In genomic region chr3:51481059-51481458, GRCm38 (mm10) we compare ENCODE assay signal across 8 mouse cellular contexts. TPM values are rescaled to one million over a fixed set of nuclear protein-coding genes. Genes with fewer than 3 reads are reported as not detected.
DNase-seq lines count a peak whose midpoint lies in the region; ATAC-seq and TF ChIP-seq lines count a peak whose summit lies in the region.
"Had no signal": no experiment of that assay in that cellular context is flagged by ENCODE, and none has a peak within 500 bp of the region (broad histone marks: within the 10 kb centered on the region; RNA-seq: fewer than 3 reads in every experiment).

No protein-coding gene starts in this region.

- H3K9me3 ChIP-seq in intestine, postnatal 0 days (ENCODE audit: control insufficient read depth): no peaks in the 10 kb centered on the region
- H3K9me3 ChIP-seq in intestine, embryonic 16.5 days (ENCODE audit: control insufficient read depth, low read length): no peaks in the 10 kb centered on the region
- H3K9me3 ChIP-seq in E14TG2a.4 (ENCODE audit: low read length): no peaks in the 10 kb centered on the region
- H3K9me3 ChIP-seq in limb, embryonic 11.5 days (ENCODE audit: control insufficient read depth, low read length): no peaks in the 10 kb centered on the region
- H3K9me3 ChIP-seq: lung, embryonic 15.5 days had no signal

- H3K4me2 ChIP-seq in intestine, postnatal 0 days (replicated peaks; ENCODE audit: low read depth): no peak overlapping the region
- no peak overlapping the region for H3K4me2 ChIP-seq in intestine, embryonic 16.5 days (ENCODE audit: low read depth, low read length)
- H3K4me2 ChIP-seq in limb, embryonic 11.5 days (ENCODE audit: low read depth, severe bottlenecking): no peak overlapping the region
- H3K4me2 ChIP-seq: lung, embryonic 15.5 days had no signal

- no peak overlapping the region for H3K9ac ChIP-seq in intestine, postnatal 0 days (ENCODE audit: low read depth, low read length)
- H3K9ac ChIP-seq in intestine, embryonic 16.5 days (ENCODE audit: low read depth, low read length): no peak overlapping the region
- H3K9ac ChIP-seq in limb, embryonic 11.5 days (ENCODE audit: low read length): no peak overlapping the region
- H3K9ac ChIP-seq: lung, embryonic 15.5 days had no signal

- no peak overlapping the region for H3K4me3 ChIP-seq in intestine, postnatal 0 days (ENCODE audit: low read depth, low read length)
- H3K4me3 ChIP-seq in intestine, embryonic 16.5 days (ENCODE audit: low read length): no peak overlapping the region
- no peak overlapping the region for H3K4me3 ChIP-seq in E14TG2a.4 (replicated peaks; ENCODE audit: low read length)
- no peak overlapping the region for H3K4me3 ChIP-seq in limb, embryonic 11.5 days (ENCODE audit: low read depth, low read length)
- H3K4me3 ChIP-seq: lung, embryonic 15.5 days had no signal

- peak; percentile 83 for TF ChIP-seq CTCF in intestine, postnatal 0 days (IDR thresholded peaks at IDR 0.05; ENCODE audit: low read depth)
- TF ChIP-seq CTCF in E14TG2a.4 (conservative IDR thresholded peaks at IDR 0.05; ENCODE audit: low read length): peak; percentile 76

- H3K27me3 ChIP-seq in intestine, postnatal 0 days (replicated peaks; ENCODE audit: control insufficient read depth, insufficient read depth, low read length): no peaks in the 10 kb centered on the region
- no peaks in the 10 kb centered on the region for H3K27me3 ChIP-seq in intestine, embryonic 16.5 days (replicated peaks; ENCODE audit: control insufficient read depth, insufficient read depth, low read length)
- peaks cover 6% of the 10 kb centered on the region; the same call in 1 of the 2 replicates for H3K27me3 ChIP-seq in E14TG2a.4 (ENCODE audit: insufficient read depth, low read length)
- H3K27me3 ChIP-seq in limb, embryonic 11.5 days (ENCODE audit: control insufficient read depth, insufficient read depth, low read length): no peaks in the 10 kb centered on the region
- H3K27me3 ChIP-seq: lung, embryonic 15.5 days had no signal

- no peak for ATAC-seq in intestine, postnatal 0 days
- no peak for ATAC-seq in intestine, embryonic 16.5 days
- ATAC-seq in erythroblast, adult 5-6 weeks (replicated peaks; ENCODE audit: low FRiP score, poor library complexity, severe bottlenecking): peak; percentile 50; the same call in 1 of the 2 replicates
- no peak for ATAC-seq in limb, embryonic 11.5 days (ENCODE audit: insufficient number of reproducible peaks, low FRiP score, low TSS enrichment, low read depth)

- H3K27ac ChIP-seq in intestine, postnatal 0 days (ENCODE audit: low read depth, low read length): no peak overlapping the region
- H3K27ac ChIP-seq in intestine, embryonic 16.5 days (ENCODE audit: low read length): no peak overlapping the region
- H3K27ac ChIP-seq in limb, embryonic 11.5 days (replicated peaks; ENCODE audit: low read depth, low read length): no peak overlapping the region
- H3K27ac ChIP-seq: lung, embryonic 15.5 days had no signal

- no peaks in the 10 kb centered on the region for H3K36me3 ChIP-seq in intestine, postnatal 0 days (ENCODE audit: control insufficient read depth, insufficient read depth)
- H3K36me3 ChIP-seq in intestine, embryonic 16.5 days (ENCODE audit: control insufficient read depth, insufficient read depth, low read length): no peaks in the 10 kb centered on the region
- H3K36me3 ChIP-seq in E14TG2a.4 (ENCODE audit: insufficient read depth, low read length): no peaks in the 10 kb centered on the region
- H3K36me3 ChIP-seq in limb, embryonic 11.5 days (ENCODE audit: control insufficient read depth, insufficient read depth, low read length): no peaks in the 10 kb centered on the region
- H3K36me3 ChIP-seq: lung, embryonic 15.5 days had no signal

- DNase-seq in adrenal gland, postnatal 25 days: peak; percentile 39
- DNase-seq in limb, embryonic 11.5 days (ENCODE audit: low spot score): peak; percentile 76
- DNase-seq in right cerebral cortex, postnatal 25 days: peak; percentile 34

- no peaks in the 10 kb centered on the region for H3K4me1 ChIP-seq in intestine, postnatal 0 days (replicated peaks; ENCODE audit: control insufficient read depth, insufficient read depth, low read length)
- H3K4me1 ChIP-seq in intestine, embryonic 16.5 days (ENCODE audit: control insufficient read depth, insufficient read depth, low read length): peaks cover 14% of the 10 kb centered on the region
- H3K4me1 ChIP-seq in E14TG2a.4 (replicated peaks; ENCODE audit: low read depth, low read length): peaks cover 22% of the 10 kb centered on the region
- 0 out of 2 replicates have a peak, but pooled peaks cover 3% of the 10 kb centered on the region for H3K4me1 ChIP-seq in limb, embryonic 11.5 days (ENCODE audit: control insufficient read depth, insufficient read depth, low read length)

RNA-seq across cellular contexts. Expression of gene Rab33b, which starts 2.7 kb away (rescaled TPM):
- 16.3 and 17.8 TPM in 2 replicates for polyA plus RNA-seq in intestine, postnatal 0 days (2015; fragmentation: Nextera tagmentation; extraction: Ambion mirVana)
- polyA plus RNA-seq in intestine, embryonic 16.5 days (2015; fragmentation: Nextera tagmentation; extraction: Ambion mirVana): 23.7 and 25.0 TPM in 2 replicates
- total RNA-seq in adrenal gland, postnatal 25 days (2021): 14.1 and 17.4 TPM in 2 replicates
- total RNA-seq in erythroblast, adult 5-6 weeks (2015; ENCODE audit: low replicate concordance): 0.38 and 1.9 TPM in 2 replicates
- 1.3 TPM in 2 replicates for total RNA-seq in erythroblast, adult 5-6 weeks (2017; ENCODE audit: low replicate concordance)
- 15.0 and 16.9 TPM in 2 replicates for polyA plus RNA-seq in limb, embryonic 11.5 days (2014; fragmentation: Nextera tagmentation; extraction: Ambion mirVana)
